In genomic region chr11:24142316-24142715, GRCm38 (mm10) we compare ENCODE assay signal across 15 mouse cellular contexts.
A peak's percentile ranks its signal among the peaks of the same experiment; 100 is the strongest.
DNase-seq lines count a peak whose midpoint lies in the region; ATAC-seq and TF ChIP-seq lines count a peak whose summit lies in the region.
"Had no signal": no experiment of that assay in that cellular context is flagged by ENCODE, and none has a peak within 500 bp of the region (broad histone marks: within the 10 kb centered on the region; RNA-seq: fewer than 3 reads in every experiment).

No protein-coding gene starts in this region.

- no peak overlapping the region for H3K9ac ChIP-seq in hindbrain, embryonic 12.5 days
- H3K9ac ChIP-seq in forebrain, embryonic 13.5 days = no peak overlapping the region
- H3K9ac ChIP-seq in liver, postnatal 0 days (replicated peaks) = no peak overlapping the region
- H3K9ac ChIP-seq: hindbrain, embryonic 14.5 days; limb, embryonic 15.5 days; neural tube, embryonic 15.5 days; stomach, embryonic 15.5 days had no signal

- peaks cover 6% of the 10 kb centered on the region for H3K9me3 ChIP-seq in hindbrain, embryonic 10.5 days
- no peaks in the 10 kb centered on the region for H3K9me3 ChIP-seq in hindbrain, embryonic 12.5 days (replicated peaks)
- no peaks in the 10 kb centered on the region for H3K9me3 ChIP-seq in forebrain, embryonic 13.5 days (replicated peaks)
- H3K9me3 ChIP-seq in liver, postnatal 0 days (ENCODE audit: low read length) = peaks cover 2% of the 10 kb centered on the region; the same call in 1 of the 2 replicates
- H3K9me3 ChIP-seq: limb, embryonic 15.5 days; neural tube, embryonic 15.5 days; stomach, embryonic 15.5 days had no signal

- H3K36me3 ChIP-seq in hindbrain, embryonic 10.5 days = peaks cover 18% of the 10 kb centered on the region
- 0 out of 2 replicates have a peak, but pooled peaks cover 5% of the 10 kb centered on the region for H3K36me3 ChIP-seq in hindbrain, embryonic 12.5 days
- H3K36me3 ChIP-seq in forebrain, embryonic 13.5 days (ENCODE audit: poor library complexity, severe bottlenecking) = peaks cover 30% of the 10 kb centered on the region
- no peaks in the 10 kb centered on the region for H3K36me3 ChIP-seq in liver, postnatal 0 days (replicated peaks; ENCODE audit: insufficient read depth, low read length)
- H3K36me3 ChIP-seq: neural tube, embryonic 15.5 days; stomach, embryonic 15.5 days had no signal

- peaks cover 9% of the 10 kb centered on the region for H3K4me1 ChIP-seq in hindbrain, embryonic 10.5 days (replicated peaks)
- H3K4me1 ChIP-seq in hindbrain, embryonic 12.5 days = peaks cover 23% of the 10 kb centered on the region
- H3K4me1 ChIP-seq in forebrain, embryonic 13.5 days = peaks cover 53% of the 10 kb centered on the region
- H3K4me1 ChIP-seq in liver, postnatal 0 days (ENCODE audit: insufficient read depth) = peaks cover 32% of the 10 kb centered on the region

- WGBS in hindbrain, embryonic 10.5 days = 61% methylated on average over 9 of the region's 9 CpGs
- WGBS in hindbrain, embryonic 12.5 days = 61% methylated on average over 9 of the region's 9 CpGs
- WGBS in forebrain, embryonic 13.5 days = 62% methylated on average over 9 of the region's 9 CpGs
- 53% methylated on average over 9 of the region's 9 CpGs for WGBS in liver, postnatal 0 days (ENCODE audit: insufficient replicate concordance)

- no peak for DNase-seq in hindbrain, embryonic 10.5 days (ENCODE audit: low spot score)
- DNase-seq in adrenal gland, postnatal 10 days = peak; percentile 47
- DNase-seq in liver, postnatal 0 days = no peak
- DNase-seq in gastrocnemius, postnatal 10 days = no peak
- no peak for DNase-seq in layer of hippocampus, postnatal 10 days (ENCODE audit: low spot score in 2 of 2)
- DNase-seq: cerebellum, adult 9-10 months; gastrocnemius, postnatal 14 days; kidney, adult 8-10 months; thymus, postnatal 25 days had no signal

- no peak overlapping the region for H3K4me3 ChIP-seq in hindbrain, embryonic 10.5 days
- H3K4me3 ChIP-seq in hindbrain, embryonic 12.5 days = no peak overlapping the region
- no peak overlapping the region for H3K4me3 ChIP-seq in forebrain, embryonic 13.5 days
- H3K4me3 ChIP-seq in liver, postnatal 0 days (ENCODE audit: low read depth, low read length) = no peak overlapping the region
- H3K4me3 ChIP-seq: limb, embryonic 15.5 days; neural tube, embryonic 15.5 days; stomach, embryonic 15.5 days had no signal

- H3K27ac ChIP-seq in hindbrain, embryonic 10.5 days = peak overlapping the region; percentile 30; the same call in 1 of the 2 replicates
- no peak overlapping the region for H3K27ac ChIP-seq in hindbrain, embryonic 12.5 days
- H3K27ac ChIP-seq in forebrain, embryonic 13.5 days = 0 out of 2 replicates have a peak overlapping the region, but pooled peaks have one; percentile 21
- H3K27ac ChIP-seq in liver, postnatal 0 days (ENCODE audit: low read depth) = peak overlapping the region; percentile 67
- H3K27ac ChIP-seq: hindbrain, embryonic 14.5 days; limb, embryonic 15.5 days; neural tube, embryonic 15.5 days; stomach, embryonic 15.5 days had no signal

- H3K4me2 ChIP-seq in hindbrain, embryonic 12.5 days (replicated peaks) = no peak overlapping the region
- no peak overlapping the region for H3K4me2 ChIP-seq in forebrain, embryonic 13.5 days
- peak overlapping the region; percentile 33 for H3K4me2 ChIP-seq in liver, postnatal 0 days (ENCODE audit: low read depth, low read length)
- H3K4me2 ChIP-seq: hindbrain, embryonic 14.5 days; limb, embryonic 15.5 days; neural tube, embryonic 15.5 days; stomach, embryonic 15.5 days had no signal

- no peak for TF ChIP-seq EP300 in liver, postnatal 0 days (IDR thresholded peaks at IDR 0.05; ENCODE audit: low read depth)

- TF ChIP-seq CTCF in liver, postnatal 0 days (IDR thresholded peaks at IDR 0.05; ENCODE audit: low read depth) = no peak

- no peaks in the 10 kb centered on the region for H3K27me3 ChIP-seq in hindbrain, embryonic 10.5 days (ENCODE audit: insufficient read depth, poor library complexity, severe bottlenecking)
- no peaks in the 10 kb centered on the region for H3K27me3 ChIP-seq in hindbrain, embryonic 12.5 days
- no peaks in the 10 kb centered on the region for H3K27me3 ChIP-seq in forebrain, embryonic 13.5 days
- no peaks in the 10 kb centered on the region for H3K27me3 ChIP-seq in liver, postnatal 0 days (ENCODE audit: insufficient read depth, low read length)
- H3K27me3 ChIP-seq: limb, embryonic 15.5 days; neural tube, embryonic 15.5 days; stomach, embryonic 15.5 days had no signal

- no peak for ATAC-seq in hindbrain, embryonic 12.5 days (ENCODE audit: low FRiP score)
- no peak for ATAC-seq in forebrain, embryonic 13.5 days
- no peak for ATAC-seq in liver, postnatal 0 days
